Mouse (Mus musculus): ENCODE results near the gene Tbxa2r. TPM values are rescaled to one million over a fixed set of nuclear protein-coding genes. Genes with fewer than 3 reads are reported as not detected.

Tbxa2r gene
- polyA plus RNA-seq, 1 experiment from 2014 or later: 5.3 TPM

DNA sequence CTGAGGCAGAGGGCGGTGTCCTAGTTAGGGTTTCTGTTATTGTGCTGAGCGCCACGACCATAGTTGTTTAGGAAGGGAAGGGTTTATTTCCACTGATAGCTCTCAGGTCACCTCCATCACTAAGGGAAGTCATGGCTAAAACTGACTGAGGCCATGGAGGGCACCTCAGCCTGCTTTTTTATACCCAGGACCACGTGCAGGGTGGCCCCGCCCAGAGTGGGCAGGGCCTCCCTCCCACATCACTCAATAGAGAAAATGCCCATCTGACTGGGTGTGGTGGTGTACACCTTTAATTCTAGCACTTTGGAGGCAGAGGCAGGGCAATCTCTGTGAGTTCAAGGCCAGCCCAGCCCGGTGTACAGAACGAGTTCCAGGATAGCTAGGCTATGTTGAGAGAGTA is 14.3 kb upstream of the Tbxa2r start:
- no peak overlapping the region for H3K9ac ChIP-seq
- DNase-seq: no peak
- H3K27ac ChIP-seq: no peak overlapping the region
- 68% methylated on average over 7 of the region's 7 CpGs for WGBS (ENCODE audit: insufficient replicate concordance)
- H3K4me1 ChIP-seq (replicated peaks): peaks cover 38% of the 10 kb centered on the region
- H3K9me3 ChIP-seq (replicated peaks): no peaks in the 10 kb centered on the region
- no peak overlapping the region for H3K4me3 ChIP-seq (replicated peaks)
- peaks cover 87% of the 10 kb centered on the region for H3K36me3 ChIP-seq
- ATAC-seq (ENCODE audit: low read depth): no peak
- no peaks in the 10 kb centered on the region for H3K27me3 ChIP-seq
- no peak overlapping the region for H3K4me2 ChIP-seq

DNA sequence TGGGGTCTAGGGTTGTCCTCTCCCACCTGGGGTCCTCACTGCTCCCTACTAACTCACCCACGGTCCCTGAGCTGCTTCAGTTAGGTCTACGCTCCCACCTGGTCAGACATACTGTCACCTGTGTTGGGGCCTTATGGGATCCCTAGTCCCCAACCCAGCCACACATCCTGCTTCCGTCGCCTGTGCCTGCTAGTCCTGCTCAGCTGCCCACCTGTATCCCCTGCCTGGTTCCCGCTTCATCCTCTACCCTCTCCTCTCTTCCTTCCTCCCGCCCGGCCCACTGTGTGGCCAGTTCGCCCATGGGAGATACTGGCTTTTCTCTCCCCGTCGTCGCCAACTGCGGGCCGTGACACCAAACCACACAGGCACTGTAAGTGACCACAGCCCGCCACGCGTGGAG is 12.9 kb upstream of the Tbxa2r start:
- peaks cover 73% of the 10 kb centered on the region for H3K36me3 ChIP-seq
- H3K4me2 ChIP-seq: no peak overlapping the region
- H3K9ac ChIP-seq: no peak overlapping the region
- H3K27ac ChIP-seq: no peak overlapping the region
- H3K9me3 ChIP-seq (replicated peaks): no peaks in the 10 kb centered on the region
- peaks cover 49% of the 10 kb centered on the region for H3K4me1 ChIP-seq (replicated peaks)
- 81% methylated on average over 16 of the region's 16 CpGs for WGBS (ENCODE audit: insufficient replicate concordance)
- ATAC-seq (ENCODE audit: low read depth) (no peak), DNase-seq (no peak)
- no peaks in the 10 kb centered on the region for H3K27me3 ChIP-seq
- H3K4me3 ChIP-seq (replicated peaks): no peak overlapping the region

GRCm38 (mm10) chr10:81316338-81317060 is 12.0 kb upstream of the Tbxa2r start:
- ATAC-seq (ENCODE audit: low read depth) (no peak), DNase-seq (no peak)
- Histone ChIP-seq H3K4me3 (replicated peaks) (peak overlapping the region; percentile 38), H3K9me3 (replicated peaks) (no peaks in the 10 kb centered on the region), H3K27ac (peak overlapping the region; percentile 53), H3K36me3 (peaks cover 64% of the 10 kb centered on the region), H3K4me2 (peak overlapping the region; percentile 67), H3K4me1 (replicated peaks) (peaks cover 49% of the 10 kb centered on the region), H3K27me3 (no peaks in the 10 kb centered on the region), H3K9ac (peak overlapping the region; percentile 59)
- 60% methylated on average over 16 of the region's 16 CpGs for WGBS (ENCODE audit: insufficient replicate concordance)

DNA sequence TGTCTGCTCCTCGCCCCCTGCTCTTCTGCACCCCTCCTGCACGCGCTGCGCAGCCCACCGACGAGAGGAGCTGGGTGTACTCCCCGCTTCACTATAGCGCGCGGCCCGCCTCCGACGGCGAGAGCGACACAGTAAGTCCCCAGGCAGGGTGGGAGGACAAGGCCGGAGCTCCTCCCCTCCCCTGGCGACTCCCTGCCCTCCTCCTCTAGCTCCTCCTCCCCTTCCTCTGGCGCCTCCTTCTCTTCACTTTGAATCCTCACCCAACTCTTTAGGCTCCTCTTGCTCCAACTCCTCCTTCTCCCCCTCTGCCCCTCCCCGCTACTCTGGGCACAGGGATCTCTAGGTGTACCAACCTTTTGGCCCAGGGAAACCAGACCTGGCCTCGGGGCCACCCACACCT is 11.3 kb upstream of the Tbxa2r start:
- peaks cover 59% of the 10 kb centered on the region for H3K36me3 ChIP-seq
- H3K4me2 ChIP-seq: peak overlapping the region; percentile 67
- 14% methylated on average over 20 of the region's 20 CpGs for WGBS (ENCODE audit: insufficient replicate concordance)
- H3K27ac ChIP-seq: peak overlapping the region; percentile 53
- peak overlapping the region; percentile 38 for H3K4me3 ChIP-seq (replicated peaks)
- no peaks in the 10 kb centered on the region for H3K9me3 ChIP-seq (replicated peaks)
- ATAC-seq (ENCODE audit: low read depth) (no peak), DNase-seq (peak; percentile 60)
- H3K9ac ChIP-seq: peak overlapping the region; percentile 59
- no peaks in the 10 kb centered on the region for H3K27me3 ChIP-seq
- H3K4me1 ChIP-seq (replicated peaks): peaks cover 56% of the 10 kb centered on the region

GRCm38 (mm10) chr10:81318589-81319329 is 9.8 kb upstream of the Tbxa2r start:
- 78% methylated on average over 13 of the region's 13 CpGs for WGBS (ENCODE audit: insufficient replicate concordance)
- peak overlapping the region; percentile 80 for H3K9ac ChIP-seq
- peaks cover 66% of the 10 kb centered on the region for H3K4me1 ChIP-seq (replicated peaks)
- DNase-seq (no peak), ATAC-seq (ENCODE audit: low read depth) (no peak)
- peak overlapping the region; percentile 90 for H3K27ac ChIP-seq
- H3K9me3 ChIP-seq (replicated peaks): no peaks in the 10 kb centered on the region
- H3K36me3 ChIP-seq: peaks cover 59% of the 10 kb centered on the region
- H3K4me3 ChIP-seq (replicated peaks): peak overlapping the region; percentile 99; the same call in 1 of the 2 replicates
- H3K4me2 ChIP-seq: peak overlapping the region; percentile 95
- H3K27me3 ChIP-seq: no peaks in the 10 kb centered on the region

DNA sequence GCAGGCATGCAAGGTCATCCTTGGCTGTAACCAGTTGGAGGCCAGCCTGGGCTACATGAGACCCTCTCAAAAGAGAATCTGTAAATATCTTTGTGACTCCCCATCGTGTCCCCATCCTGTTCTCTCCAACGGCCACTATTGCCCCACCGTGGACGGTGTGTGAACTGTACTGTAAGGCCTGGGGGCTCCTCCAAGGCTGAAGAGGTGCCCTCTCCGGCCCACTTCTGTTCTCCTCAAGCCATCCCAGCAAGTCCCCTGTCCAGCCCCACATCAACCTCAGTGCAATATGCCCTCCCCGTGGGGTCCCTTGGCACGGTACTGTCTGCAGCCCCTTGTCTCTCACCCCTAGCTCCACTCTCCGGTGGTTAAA is 9.2 kb upstream of the Tbxa2r start:
- ATAC-seq (ENCODE audit: low read depth) (no peak), DNase-seq (no peak)
- H3K27ac ChIP-seq: peak overlapping the region; percentile 90
- peak overlapping the region; percentile 99 for H3K4me3 ChIP-seq (replicated peaks)
- H3K4me1 ChIP-seq (replicated peaks): peaks cover 67% of the 10 kb centered on the region
- peaks cover 59% of the 10 kb centered on the region for H3K36me3 ChIP-seq
- H3K9ac ChIP-seq: peak overlapping the region; percentile 80
- no peaks in the 10 kb centered on the region for H3K27me3 ChIP-seq
- H3K4me2 ChIP-seq: peak overlapping the region; percentile 95
- H3K9me3 ChIP-seq (replicated peaks): no peaks in the 10 kb centered on the region
- 39% methylated on average over 8 of the region's 8 CpGs for WGBS (ENCODE audit: insufficient replicate concordance)

DNA sequence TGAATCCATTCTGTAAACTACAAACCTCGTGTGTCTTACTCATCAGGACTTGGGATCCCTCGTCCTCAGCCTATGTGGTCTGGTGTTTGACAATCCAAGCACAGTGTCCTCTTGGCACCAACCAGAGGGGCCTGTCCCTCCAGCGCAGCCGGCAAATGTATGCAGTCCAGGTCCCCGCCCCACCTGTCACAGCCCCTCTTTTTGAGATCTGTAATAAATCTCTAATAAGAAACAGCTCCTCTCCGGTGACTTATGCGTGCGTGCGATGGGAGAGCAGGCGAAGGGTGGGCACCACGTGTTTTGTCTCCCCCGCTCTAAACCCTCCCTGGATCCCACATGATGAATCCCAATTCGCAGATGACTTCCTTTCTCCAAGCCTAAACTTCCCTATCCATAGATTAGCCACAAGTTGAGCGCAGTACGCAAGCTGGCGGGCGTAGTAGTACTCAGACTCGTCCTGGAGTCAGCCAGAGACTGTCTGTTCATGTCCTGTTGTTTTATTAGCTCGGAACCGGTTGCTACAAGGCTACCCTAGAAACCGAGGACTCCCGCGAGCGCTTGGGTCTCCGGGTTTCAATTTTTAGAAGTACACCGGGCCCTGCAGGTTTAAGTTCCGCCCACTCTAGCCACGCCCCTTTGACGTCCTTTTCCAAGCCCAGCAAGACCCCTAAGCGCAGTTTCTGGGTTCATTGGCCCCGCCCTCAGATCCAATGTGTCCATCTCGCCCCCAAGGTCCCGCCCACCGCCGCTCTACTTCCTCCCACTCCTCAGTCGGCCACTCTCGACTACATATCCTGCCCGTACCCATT is 8.6 kb upstream of the Tbxa2r start:
- Histone ChIP-seq H3K9me3 (replicated peaks) (no peaks in the 10 kb centered on the region), H3K27ac (peak overlapping the region; percentile 90), H3K4me2 (peak overlapping the region; percentile 95), H3K36me3 (peaks cover 59% of the 10 kb centered on the region), H3K27me3 (no peaks in the 10 kb centered on the region), H3K4me1 (replicated peaks) (peaks cover 67% of the 10 kb centered on the region), H3K4me3 (replicated peaks) (peak overlapping the region; percentile 99), H3K9ac (peak overlapping the region; percentile 80)
- DNase-seq (peak; percentile 96), ATAC-seq (ENCODE audit: low read depth) (no peak)
- under 1% methylated on average over 38 of the region's 38 CpGs for whole genome bisulfite sequencing (ENCODE audit: insufficient replicate concordance)

DNA sequence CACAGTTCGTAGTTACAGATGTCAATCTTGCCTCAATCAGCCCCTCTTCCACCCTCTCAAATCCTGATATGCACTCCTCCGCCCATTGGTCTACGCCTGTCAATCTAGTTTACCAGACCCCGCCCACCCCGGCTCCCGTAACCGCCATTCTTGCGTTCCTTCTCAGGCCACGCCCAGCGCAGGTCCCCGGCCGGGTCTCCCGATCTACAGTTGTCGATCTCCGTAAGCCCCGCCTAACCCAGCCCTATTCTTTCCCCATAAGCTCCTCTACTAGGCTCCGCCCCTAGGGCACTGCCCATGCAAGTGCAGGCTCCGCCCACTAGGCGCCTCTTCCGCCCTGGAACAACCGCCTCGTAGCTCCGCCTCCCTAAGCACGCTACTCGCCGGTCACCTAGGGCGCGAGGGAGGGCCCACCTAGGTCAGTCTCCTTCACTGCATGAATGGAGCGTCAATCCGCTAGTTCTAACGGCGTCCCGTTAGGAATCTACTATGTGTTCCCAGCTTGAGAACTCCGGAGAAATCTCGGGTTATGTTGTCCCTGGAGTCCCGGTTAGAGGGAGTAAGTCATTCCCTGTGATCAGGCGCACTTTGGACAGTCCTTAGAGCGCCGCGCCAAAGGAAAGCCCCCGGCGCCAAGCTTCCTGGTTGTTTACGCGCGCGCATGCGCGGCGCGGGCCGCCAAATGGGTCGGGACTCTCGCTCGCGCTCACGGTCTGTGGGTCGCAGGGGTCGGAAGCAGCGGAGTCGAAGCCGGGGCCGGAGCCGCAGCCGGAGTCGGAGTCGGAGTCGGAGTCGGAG is 7.8 kb upstream of the Tbxa2r start, which contains the start of gene Cactin:
Cactin (plus strand) TSS at position 554 of the 798 bp plus-strand sequence.
- Histone ChIP-seq H3K9ac (peak within 1 kb of the TSS; percentile 97), H3K4me1 (replicated peaks) (peaks cover 64% of the 10 kb centered on the region), H3K4me3 (replicated peaks) (peak within 1 kb of the TSS; percentile 99), H3K36me3 (peaks cover 59% of the 10 kb centered on the region), H3K27me3 (no peaks in the 10 kb centered on the region), H3K27ac (peak within 1 kb of the TSS; percentile 90), H3K9me3 (replicated peaks) (no peaks in the 10 kb centered on the region), H3K4me2 (peak within 1 kb of the TSS; percentile 95)
- DNase-seq (peak; percentile 100), ATAC-seq (ENCODE audit: low read depth) (peak; percentile 85)
- under 1% methylated on average over 68 of the region's 68 CpGs for WGBS (ENCODE audit: insufficient replicate concordance)

- Histone ChIP-seq H3K4me3 (replicated peaks) (peak overlapping the region; percentile 99), H3K27me3 (no peaks in the 10 kb centered on the region), H3K9ac (peak overlapping the region; percentile 97), H3K4me1 (replicated peaks) (peaks cover 64% of the 10 kb centered on the region), H3K27ac (peak overlapping the region; percentile 78), H3K9me3 (replicated peaks) (no peaks in the 10 kb centered on the region), H3K4me2 (peak overlapping the region; percentile 95), H3K36me3 (peaks cover 59% of the 10 kb centered on the region)
- WGBS (ENCODE audit: insufficient replicate concordance): 1% methylated on average over 20 of the region's 20 CpGs
- ATAC-seq (ENCODE audit: low read depth) (no peak), DNase-seq (no peak)
Observed at GRCm38 (mm10) chr10:81321436-81321835, 7.1 kb upstream of the Tbxa2r start.

DNA sequence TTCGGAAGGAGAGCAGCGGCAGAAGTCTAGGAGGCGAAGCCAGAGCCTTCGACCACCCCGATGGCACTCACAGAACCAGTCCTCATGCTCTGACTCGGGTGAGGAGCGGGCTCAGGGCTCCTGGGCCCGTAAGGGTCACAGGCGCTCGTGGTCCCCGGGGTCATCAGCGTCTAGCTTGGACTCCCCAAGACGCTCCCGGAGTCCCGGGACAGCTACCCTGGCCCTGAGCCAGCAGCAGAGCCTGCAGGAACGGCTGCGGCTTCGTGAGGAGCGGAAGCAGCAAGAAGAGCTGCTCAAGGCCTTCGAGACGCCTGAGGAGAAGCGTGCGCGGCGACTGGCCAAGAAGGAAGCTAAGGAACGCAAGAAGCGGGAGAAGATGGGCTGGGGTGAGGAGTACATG is 6.1 kb upstream of the Tbxa2r start:
- Histone ChIP-seq H3K27ac (peak overlapping the region; percentile 78; the same call in 1 of the 2 replicates), H3K9ac (peak overlapping the region; percentile 97), H3K4me3 (replicated peaks) (peak overlapping the region; percentile 99), H3K27me3 (no peaks in the 10 kb centered on the region), H3K9me3 (replicated peaks) (no peaks in the 10 kb centered on the region), H3K36me3 (peaks cover 69% of the 10 kb centered on the region), H3K4me2 (peak overlapping the region; percentile 95), H3K4me1 (replicated peaks) (peaks cover 64% of the 10 kb centered on the region)
- WGBS (ENCODE audit: insufficient replicate concordance): 94% methylated on average over 27 of the region's 27 CpGs
- ATAC-seq (ENCODE audit: low read depth): no peak
- DNase-seq: no peak
